Mouse (Mus musculus) stomach, embryonic 15.5 days (tissue): Measurements from ENCODE around the gene Gdpd3. TPM values are rescaled to one million over a fixed set of nuclear protein-coding genes. Genes with fewer than 3 reads are reported as not detected.

Experiments
- ATAC-seq: fragments of 200-750 bp; cut with Nextera tagmentation; 2 replicates; pipeline ENCODE4 v1.8.0; 2017; ENCODE audit warnings: low read depth, moderate number of reproducible peaks, moderate TSS enrichment; ENCODE audit not compliant: insufficient read depth, low FRiP score
- H3K27ac ChIP-seq: fragments of 300-500 bp; sonication (generic); 2 replicates; pipeline ENCODE4 v1.5.1; 2015; ENCODE audit warnings: mild to moderate bottlenecking, inconsistent platforms
- H3K27me3 ChIP-seq: fragments of 300-500 bp; sonication (generic); replicated peaks from 2 replicates; pipeline ENCODE4 v1.6.1; 2015; ENCODE audit warnings: inconsistent platforms
- H3K36me3 ChIP-seq: fragments of 300-500 bp; sonication (generic); 2 replicates; pipeline ENCODE4 v1.6.1; 2015; ENCODE audit warnings: inconsistent platforms
- H3K4me1 ChIP-seq: fragments of 300-500 bp; sonication (generic); 2 replicates; pipeline ENCODE4 v1.6.1; 2015; ENCODE audit warnings: inconsistent platforms
- H3K4me2 ChIP-seq: fragments of 300-500 bp; sonication (generic); 2 replicates; pipeline ENCODE4 v1.6.1; 2015; ENCODE audit warnings: mild to moderate bottlenecking, inconsistent platforms
- H3K4me3 ChIP-seq: fragments of 300-500 bp; sonication (generic); replicated peaks from 2 replicates; pipeline ENCODE4 v1.5.1; 2015; ENCODE audit warnings: inconsistent platforms
- H3K9ac ChIP-seq: fragments of 300-500 bp; sonication (generic); 2 replicates; pipeline ENCODE4 v1.6.1; 2015; ENCODE audit warnings: inconsistent platforms
- H3K9me3 ChIP-seq: fragments of 300-500 bp; sonication (generic); 2 replicates; pipeline ENCODE4 v1.6.1; 2016; ENCODE audit warnings: inconsistent platforms
- WGBS: fragments of 180-500 bp; shearing (Covaris S2); methylation state at CpG from one replicate; pipeline ENCODE4 v1.1.7; 2015; 5-methylcytosine and 5-hydroxymethylcytosine counted together
- polyA plus RNA-seq: library from polyadenylated mRNA; unstranded; fragments of >200 nt; fragmentation: Nextera tagmentation; extraction: Ambion mirVana; gene quantifications from 2 replicates; pipeline ENCODE4 v1.2.1, GENCODE M21; 2015

Gdpd3 gene
- polyA plus RNA-seq, 1 experiment from 2014 or later = 3.3 TPM

DNA sequence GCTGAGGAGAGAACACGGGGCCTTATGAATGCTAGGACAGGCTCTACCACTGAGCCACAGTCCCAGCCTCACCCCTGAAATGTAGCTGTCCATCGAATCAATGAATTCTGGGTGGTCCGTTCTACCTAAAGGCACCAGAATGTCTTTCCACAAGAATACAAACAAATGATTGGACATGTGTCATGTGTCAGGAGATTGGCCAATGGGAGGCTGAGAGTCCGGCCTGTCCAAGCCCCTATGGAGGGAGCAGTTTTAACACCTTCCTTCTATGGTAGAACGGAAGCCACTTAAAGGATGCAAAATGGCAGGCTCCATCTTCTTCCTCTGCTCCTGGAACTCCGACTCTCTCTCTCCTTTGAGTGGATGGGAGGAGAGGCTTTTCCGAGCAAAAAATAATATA is 51.5 kb downstream of the Gdpd3 start:
- Histone ChIP-seq H3K9ac (no peak overlapping the region), H3K4me1 (peaks cover 2% of the 10 kb centered on the region; the same call in 1 of the 2 replicates), H3K4me3 (no peak overlapping the region), H3K4me2 (no peak overlapping the region), H3K27ac (no peak overlapping the region), H3K9me3 (no peaks in the 10 kb centered on the region), H3K27me3 (0 out of 2 replicates have a peak, but pooled peaks cover 5% of the 10 kb centered on the region), H3K36me3 (no peaks in the 10 kb centered on the region)
- 80% methylated on average over 7 of the region's 7 CpGs for WGBS
- ATAC-seq = no peak

DNA sequence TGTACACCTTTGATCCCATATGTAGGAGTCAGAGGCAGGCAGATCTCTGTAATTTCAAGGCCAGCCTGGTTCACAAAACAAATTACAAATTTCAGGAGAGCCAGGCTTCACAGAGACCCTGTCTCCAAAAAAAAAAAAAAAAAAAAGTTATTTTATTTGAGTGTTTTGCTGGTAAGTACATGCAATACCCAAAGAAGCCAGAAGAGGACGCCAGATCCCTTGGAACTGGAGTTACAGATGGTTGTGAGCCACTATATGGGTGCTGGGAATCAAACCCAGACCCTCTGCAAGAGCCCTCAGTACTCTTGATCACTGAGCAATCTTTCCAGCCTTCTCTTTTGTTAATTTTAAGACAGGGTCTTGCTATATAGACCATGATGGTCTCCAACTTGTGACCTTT is 52.7 kb downstream of the Gdpd3 start:
- no peaks in the 10 kb centered on the region for H3K9me3 ChIP-seq
- no peak for ATAC-seq
- peaks cover 5% of the 10 kb centered on the region; the same call in 1 of the 2 replicates for H3K4me1 ChIP-seq
- H3K27me3 ChIP-seq = peaks cover 14% of the 10 kb centered on the region
- no peak overlapping the region for H3K4me2 ChIP-seq
- no peak overlapping the region for H3K9ac ChIP-seq
- 9% methylated on average over 1 of the region's 1 CpGs for WGBS
- no peak overlapping the region for H3K27ac ChIP-seq
- no peak overlapping the region for H3K4me3 ChIP-seq
- H3K36me3 ChIP-seq = no peaks in the 10 kb centered on the region

DNA sequence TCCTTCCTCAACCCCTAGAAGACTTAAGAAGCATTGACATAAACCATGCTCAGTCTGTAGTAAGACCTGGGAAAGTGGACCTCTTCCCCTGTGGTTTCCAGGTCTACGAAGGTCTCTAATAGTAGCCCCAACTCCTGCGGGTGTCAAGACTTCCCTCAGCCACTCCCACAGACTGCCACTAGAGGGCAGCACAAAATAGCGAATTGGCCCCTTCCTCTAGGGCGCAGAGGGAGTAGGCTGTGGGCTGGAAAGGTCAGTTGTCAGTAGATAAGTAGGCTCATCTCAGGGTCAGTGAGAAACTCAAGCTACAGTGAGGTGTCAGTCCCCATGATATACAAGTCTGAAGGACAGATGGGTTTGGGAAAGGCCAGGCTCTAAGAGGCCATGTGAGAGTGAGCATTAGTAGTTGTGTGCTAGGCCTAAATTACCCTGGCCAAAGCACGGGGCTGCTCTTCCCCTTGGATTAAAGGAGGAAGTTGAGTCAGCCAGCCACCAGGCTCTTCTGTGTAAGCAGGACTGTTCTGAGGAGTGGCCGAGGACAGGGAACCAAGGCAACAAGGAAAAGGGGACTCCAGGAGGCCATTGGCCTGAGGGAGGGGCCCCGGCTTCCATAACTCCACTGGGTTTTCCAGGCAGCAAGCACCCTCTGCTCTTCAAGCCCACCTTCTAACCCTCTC is 55.8 kb downstream of the Gdpd3 start:
- Histone ChIP-seq H3K27me3 (peaks cover 25% of the 10 kb centered on the region), H3K4me3 (no peak overlapping the region), H3K36me3 (no peaks in the 10 kb centered on the region), H3K27ac (no peak overlapping the region), H3K4me1 (peaks cover 5% of the 10 kb centered on the region; the same call in 1 of the 2 replicates), H3K4me2 (no peak overlapping the region), H3K9me3 (no peaks in the 10 kb centered on the region), H3K9ac (no peak overlapping the region)
- peak; percentile 34; the same call in 1 of the 2 replicates for ATAC-seq
- 21% methylated on average over 7 of the region's 7 CpGs for WGBS

DNA sequence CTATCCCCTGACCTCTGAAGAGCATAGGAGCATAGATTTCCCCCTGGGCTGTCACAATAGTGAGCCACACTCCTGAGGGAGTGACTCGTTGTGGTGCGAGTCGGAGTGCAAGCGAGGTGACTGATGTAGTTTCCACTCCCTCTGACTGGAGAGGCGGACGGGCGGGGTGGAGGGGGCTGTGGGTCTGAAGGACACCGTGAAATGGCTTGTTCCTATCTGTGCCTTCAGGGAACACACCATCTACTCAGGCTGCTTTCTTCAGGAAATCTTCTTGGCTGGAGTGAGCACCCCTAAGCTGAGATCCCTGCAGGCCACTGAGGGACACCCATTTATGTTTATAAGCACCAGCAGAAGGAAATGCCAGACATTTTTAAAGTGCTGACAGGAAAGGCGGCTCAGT is 56.6 kb downstream of the Gdpd3 start:
- H3K9ac ChIP-seq = no peak overlapping the region
- WGBS = 24% methylated on average over 9 of the region's 9 CpGs
- H3K27me3 ChIP-seq = peaks cover 25% of the 10 kb centered on the region
- peak overlapping the region; percentile 23; the same call in 1 of the 2 replicates for H3K4me3 ChIP-seq
- no peak overlapping the region for H3K27ac ChIP-seq
- no peaks in the 10 kb centered on the region for H3K36me3 ChIP-seq
- no peaks in the 10 kb centered on the region for H3K9me3 ChIP-seq
- ATAC-seq = no peak
- H3K4me2 ChIP-seq = peak overlapping the region; percentile 46
- peaks cover 5% of the 10 kb centered on the region; the same call in 1 of the 2 replicates for H3K4me1 ChIP-seq

DNA sequence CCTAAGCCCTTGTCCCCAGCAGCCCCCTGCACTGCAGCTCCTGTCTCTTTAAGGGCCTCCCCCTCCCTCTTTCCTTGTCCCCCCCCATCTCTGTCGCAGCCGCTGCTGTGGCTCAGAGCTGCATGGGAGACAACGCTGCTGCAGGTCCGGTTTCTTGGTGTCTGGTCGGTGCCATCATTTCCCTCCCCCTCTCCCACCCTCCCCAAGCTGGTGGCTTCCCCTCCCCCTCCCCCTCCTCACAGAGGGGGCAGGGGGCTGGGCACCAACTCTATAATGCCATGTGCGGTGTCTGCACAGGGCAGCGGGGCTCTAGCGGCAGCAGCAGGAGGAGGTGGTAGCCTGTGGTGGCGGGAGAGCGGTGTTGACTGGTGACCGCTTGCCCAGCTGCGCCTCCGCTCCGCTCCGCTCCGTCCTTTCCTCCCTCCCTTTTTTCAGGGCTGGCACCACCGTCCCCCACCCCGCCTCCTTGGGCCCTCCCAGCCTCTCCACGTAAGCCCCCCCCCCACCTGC is 57.1 kb downstream of the Gdpd3 start:
- ATAC-seq = no peak
- Histone ChIP-seq H3K4me2 (peak overlapping the region; percentile 46), H3K9me3 (no peaks in the 10 kb centered on the region), H3K27ac (no peak overlapping the region), H3K4me1 (peaks cover 5% of the 10 kb centered on the region; the same call in 1 of the 2 replicates), H3K9ac (no peak overlapping the region), H3K4me3 (peak overlapping the region; percentile 23), H3K36me3 (no peaks in the 10 kb centered on the region), H3K27me3 (peaks cover 25% of the 10 kb centered on the region)
- WGBS = under 1% methylated on average over 13 of the region's 19 CpGs

DNA sequence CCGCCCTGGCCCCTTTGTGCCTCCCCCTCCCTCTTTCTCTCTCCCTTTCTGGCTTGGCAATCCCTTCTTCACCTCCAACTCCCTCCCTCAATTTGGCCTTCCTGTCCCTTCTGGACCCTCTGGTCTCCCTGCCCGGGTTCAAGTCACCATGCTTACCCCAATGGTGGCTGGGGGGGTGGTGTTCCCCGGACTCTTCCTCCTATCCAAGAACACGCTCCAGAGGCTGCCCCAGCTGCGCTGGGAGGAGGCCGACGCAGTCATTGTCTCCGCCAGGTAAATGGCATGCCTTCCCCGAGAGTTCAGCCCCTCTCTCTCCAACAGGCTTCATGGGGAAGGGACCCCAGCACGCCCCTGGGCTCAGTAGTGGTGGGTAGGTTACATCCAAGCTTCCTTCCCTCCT is 57.8 kb downstream of the Gdpd3 start:
- 17% methylated on average over 10 of the region's 10 CpGs for WGBS
- Histone ChIP-seq H3K4me1 (peaks cover 5% of the 10 kb centered on the region; the same call in 1 of the 2 replicates), H3K4me2 (no peak overlapping the region), H3K27ac (no peak overlapping the region), H3K9me3 (no peaks in the 10 kb centered on the region), H3K36me3 (no peaks in the 10 kb centered on the region), H3K4me3 (no peak overlapping the region), H3K9ac (no peak overlapping the region), H3K27me3 (peaks cover 25% of the 10 kb centered on the region)
- no peak for ATAC-seq

Other genes starting within 250 kb of the Gdpd3 start
- 188 and 196 TPM in 2 replicates for gene Eif3c, start 199.9 kb upstream of the Gdpd3 start, polyA plus RNA-seq
- gene Apobr, start 181.4 kb upstream of the Gdpd3 start, polyA plus RNA-seq = 1.2 and 1.3 TPM in 2 replicates
- 30.4 and 33.1 TPM in 2 replicates for gene Cln3, start 180.5 kb upstream of the Gdpd3 start, polyA plus RNA-seq
- gene Il27, start 171.4 kb upstream of the Gdpd3 start, polyA plus RNA-seq = 0.13 and 0.26 TPM in 2 replicates
- gene Nupr1, start 135.5 kb upstream of the Gdpd3 start, polyA plus RNA-seq = 156 and 197 TPM in 2 replicates
- 43.5 and 53.8 TPM in 2 replicates for gene Sgf29, start 117.0 kb upstream of the Gdpd3 start, polyA plus RNA-seq
- 7.1 and 9.7 TPM in 2 replicates for gene Sult1a1, start 89.9 kb upstream of the Gdpd3 start, polyA plus RNA-seq
- 105 and 114 TPM in 2 replicates for gene Bola2, start 70.9 kb upstream of the Gdpd3 start, polyA plus RNA-seq
- 7.9 and 9.6 TPM in 2 replicates for gene Slx1b, start 70.5 kb upstream of the Gdpd3 start, polyA plus RNA-seq
- 50.1 and 51.9 TPM in 2 replicates for gene Coro1a, start 58.5 kb upstream of the Gdpd3 start, polyA plus RNA-seq
- gene Mapk3, start 6.7 kb upstream of the Gdpd3 start, polyA plus RNA-seq = 99.9 TPM in 2 replicates
- 81.9 and 93.0 TPM in 2 replicates for gene Ypel3, start 10.6 kb downstream of the Gdpd3 start, polyA plus RNA-seq
- gene Tbx6, start 15.1 kb downstream of the Gdpd3 start, polyA plus RNA-seq = 0.46 and 0.66 TPM in 2 replicates
- gene Ppp4c, start 26.2 kb downstream of the Gdpd3 start, polyA plus RNA-seq = 237 and 240 TPM in 2 replicates
- gene Fam57b, start 31.3 kb downstream of the Gdpd3 start, polyA plus RNA-seq = 0.73 and 0.74 TPM in 2 replicates
- gene 4930451I11Rik, start 65.3 kb downstream of the Gdpd3 start, polyA plus RNA-seq = not detected in 2 replicates
- 0.62 and 0.74 TPM in 2 replicates for gene Doc2a, start 81.1 kb downstream of the Gdpd3 start, polyA plus RNA-seq
- 28.5 and 28.8 TPM in 2 replicates for gene Hirip3, start 95.6 kb downstream of the Gdpd3 start, polyA plus RNA-seq
- gene Ino80e, start 96.0 kb downstream of the Gdpd3 start, polyA plus RNA-seq = 60.1 and 68.3 TPM in 2 replicates
- gene Taok2, start 118.4 kb downstream of the Gdpd3 start, polyA plus RNA-seq = 38.3 and 40.1 TPM in 2 replicates
- 32.0 and 33.4 TPM in 2 replicates for gene Tmem219, start 156.6 kb downstream of the Gdpd3 start, polyA plus RNA-seq
- gene Kctd13, start 162.5 kb downstream of the Gdpd3 start, polyA plus RNA-seq = 15.0 and 15.1 TPM in 2 replicates
- 0.37 and 0.44 TPM in 2 replicates for gene Asphd1, start 183.2 kb downstream of the Gdpd3 start, polyA plus RNA-seq
- gene Sez6l2, start 184.2 kb downstream of the Gdpd3 start, polyA plus RNA-seq = 1.5 and 2.3 TPM in 2 replicates
- 113 and 119 TPM in 2 replicates for gene Cdipt, start 209.6 kb downstream of the Gdpd3 start, polyA plus RNA-seq
- gene Cdiptos, start 209.8 kb downstream of the Gdpd3 start, polyA plus RNA-seq = 2.1 and 2.4 TPM in 2 replicates
- 27.2 and 29.1 TPM in 2 replicates for gene Mvp, start 248.3 kb downstream of the Gdpd3 start, polyA plus RNA-seq